Mouse (Mus musculus): ENCODE measurements around the gene Zfand3.

Gene Zfand3

GRCm38 (mm10) chr17:29997726-29998125 is 6.8 kb upstream of the Zfand3 start:
- no peak for DNase-seq (ENCODE audit: low read depth, low spot score)

- no peak for DNase-seq (ENCODE audit: low read depth, low spot score)
These were observed 5.8 kb upstream of the Zfand3 start for GRCm38 (mm10) chr17:29998566-29999295.

GRCm38 (mm10) chr17:30005103-30005443 is 540 bp downstream of the Zfand3 start:
- no peak for DNase-seq (ENCODE audit: low read depth, low spot score)

- DNase-seq (ENCODE audit: low read depth, low spot score), result peak; percentile 37
These were observed 963 bp downstream of the Zfand3 start for GRCm38 (mm10) chr17:30005451-30005941.

- no peak for DNase-seq (ENCODE audit: low read depth, low spot score)
These were observed 2.3 kb downstream of the Zfand3 start for GRCm38 (mm10) chr17:30006877-30007276.

- no peak for DNase-seq (ENCODE audit: low read depth, low spot score)
These were observed 3.4 kb downstream of the Zfand3 start for GRCm38 (mm10) chr17:30007883-30008282.

- DNase-seq (ENCODE audit: low read depth, low spot score), result no peak
These were observed 3.9 kb downstream of the Zfand3 start for GRCm38 (mm10) chr17:30008392-30008791.

- no peak for DNase-seq (ENCODE audit: low read depth, low spot score)
These were observed 10.1 kb downstream of the Zfand3 start for GRCm38 (mm10) chr17:30014660-30015059.

- DNase-seq (ENCODE audit: low read depth, low spot score), result no peak
These were observed 14.5 kb downstream of the Zfand3 start for GRCm38 (mm10) chr17:30018927-30019610.

- DNase-seq (ENCODE audit: low read depth, low spot score), result no peak
These were observed 15.4 kb downstream of the Zfand3 start for GRCm38 (mm10) chr17:30019942-30020341.

- DNase-seq (ENCODE audit: low read depth, low spot score), result peak; percentile 80
These were observed 20.1 kb downstream of the Zfand3 start for GRCm38 (mm10) chr17:30024651-30025050.

GRCm38 (mm10) chr17:30026617-30027016 is 22.1 kb downstream of the Zfand3 start:
- DNase-seq (ENCODE audit: low read depth, low spot score), result peak; percentile 40

GRCm38 (mm10) chr17:30027343-30028029 is 23.0 kb downstream of the Zfand3 start:
- peak; percentile 69 for DNase-seq (ENCODE audit: low read depth, low spot score)

GRCm38 (mm10) chr17:30029633-30030226 is 25.2 kb downstream of the Zfand3 start:
- no peak for DNase-seq (ENCODE audit: low read depth, low spot score)

- DNase-seq (ENCODE audit: low read depth, low spot score), result no peak
These were observed 28.3 kb downstream of the Zfand3 start for GRCm38 (mm10) chr17:30032796-30033195.

- no peak for DNase-seq (ENCODE audit: low read depth, low spot score)
These were observed 29.5 kb downstream of the Zfand3 start for GRCm38 (mm10) chr17:30033991-30034390.

GRCm38 (mm10) chr17:30035216-30036005 is 30.9 kb downstream of the Zfand3 start:
- no peak for DNase-seq (ENCODE audit: low read depth, low spot score)

GRCm38 (mm10) chr17:30043163-30043822 is 38.8 kb downstream of the Zfand3 start:
- DNase-seq (ENCODE audit: low read depth, low spot score), result no peak

- no peak for DNase-seq (ENCODE audit: low read depth, low spot score)
These were observed 40.6 kb downstream of the Zfand3 start for GRCm38 (mm10) chr17:30045181-30045580.

- DNase-seq (ENCODE audit: low read depth, low spot score), result no peak
These were observed 42.1 kb downstream of the Zfand3 start for GRCm38 (mm10) chr17:30046654-30047053.

All from mesoderm, embryonic 11.5 days (tissue).